Mouse (Mus musculus): ENCODE measurements around the gene Zfp524.
"Not testable (repeated sequence)": the region's sequence is repeated elsewhere in the genome, so short reads cannot be mapped to it uniquely, and the experiment has no call there.

Gene Zfp524

DNA sequence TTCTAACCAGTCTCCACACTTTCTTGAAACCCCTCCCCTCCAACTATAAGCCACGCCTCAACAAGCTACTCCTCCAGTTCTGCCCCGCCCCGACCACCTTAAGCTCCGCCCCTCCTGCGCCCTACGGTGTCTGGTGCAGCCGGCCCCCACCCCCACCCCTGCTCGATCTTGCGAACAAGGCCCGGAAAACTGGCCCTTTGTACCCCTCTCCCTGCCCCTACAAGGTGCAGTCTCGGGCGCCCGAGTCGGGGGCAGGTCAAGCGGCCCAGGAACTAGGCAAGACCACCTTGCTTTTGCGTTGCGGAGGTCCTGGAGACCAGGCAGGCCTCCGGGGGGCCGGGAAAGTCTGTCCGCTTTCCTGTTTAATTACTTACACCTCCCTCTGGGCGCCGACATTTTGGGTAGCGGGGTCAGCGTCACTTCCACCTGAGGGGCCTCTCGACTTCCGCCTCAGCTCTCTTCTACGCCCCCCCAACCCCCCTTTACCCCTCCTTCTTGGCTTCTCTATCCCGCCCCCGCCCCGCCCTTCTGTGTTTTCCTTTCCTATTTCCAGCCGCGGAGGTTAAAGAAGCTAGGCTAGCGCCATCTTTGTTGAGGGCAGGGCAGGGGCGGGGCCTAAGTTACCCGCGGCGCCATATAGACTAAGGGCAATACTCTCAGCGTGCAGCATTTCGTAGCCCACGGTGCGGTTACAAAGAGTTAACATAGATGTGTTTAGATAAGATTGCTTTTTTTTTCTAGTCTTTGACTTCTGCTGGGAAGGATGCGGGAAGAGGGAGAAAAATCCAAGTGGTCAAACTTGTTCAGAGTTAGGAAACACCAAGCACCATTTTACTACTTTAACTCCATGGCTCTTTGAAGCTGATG, at the start of gene Zfp524, which contains the start of gene Fiz1:
TSS of gene Zfp524 (plus strand) at position 165 of the 867 bp plus-strand sequence.
TSS of gene Fiz1 (minus strand) at position 447 of the 867 bp plus-strand sequence.
- DNase-seq (ENCODE audit: low spot score in 2 of 2) = peak; percentile 95 to 97

DNA sequence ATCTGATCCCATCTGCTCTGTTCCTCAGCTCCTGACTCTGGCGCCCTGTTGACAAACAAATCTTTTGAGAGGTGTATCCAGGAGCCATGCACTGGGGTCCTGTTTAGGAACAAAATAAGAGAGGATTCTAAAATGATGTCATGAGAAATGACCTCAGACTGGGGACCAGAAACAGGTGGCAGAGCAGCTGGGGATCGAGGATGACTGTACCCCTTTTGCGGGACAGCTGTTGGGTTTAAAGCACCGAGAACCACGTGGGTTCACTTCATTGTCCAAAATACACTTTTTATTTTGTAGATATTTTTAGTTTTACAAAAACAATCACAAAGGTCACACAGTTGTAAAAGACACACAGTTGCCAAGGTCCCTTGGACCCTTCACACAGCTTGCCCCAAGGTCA, 49.2 kb upstream of the Zfp524 start:
- DNase-seq (ENCODE audit: low spot score in 2 of 2) = no peak

DNA sequence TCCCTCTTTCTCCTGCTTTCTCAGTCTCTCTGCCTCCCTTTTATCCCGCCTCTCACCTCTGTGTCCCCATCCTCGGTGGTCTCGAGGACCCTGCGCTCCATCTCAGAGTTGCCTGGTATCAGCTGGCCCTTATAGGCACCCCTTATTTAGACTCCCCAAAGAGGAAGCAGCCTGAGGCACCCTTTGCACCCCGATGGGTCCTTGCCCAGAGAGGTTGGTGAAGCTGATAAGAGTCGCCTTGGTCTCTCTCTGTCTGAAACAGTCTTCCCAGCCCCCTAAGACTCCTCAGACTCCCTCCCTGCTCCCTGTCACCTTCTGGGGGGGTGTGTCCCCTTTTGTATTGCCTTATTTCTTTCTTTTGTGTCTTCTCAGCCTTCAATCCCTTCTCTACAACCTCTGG, 43.1 kb upstream of the Zfp524 start, which contains the start of gene Sbk3:
TSS of gene Sbk3 (minus strand) at position 101 of the 400 bp plus-strand sequence.
- DNase-seq (ENCODE audit: low spot score in 2 of 2) = no peak

DNA sequence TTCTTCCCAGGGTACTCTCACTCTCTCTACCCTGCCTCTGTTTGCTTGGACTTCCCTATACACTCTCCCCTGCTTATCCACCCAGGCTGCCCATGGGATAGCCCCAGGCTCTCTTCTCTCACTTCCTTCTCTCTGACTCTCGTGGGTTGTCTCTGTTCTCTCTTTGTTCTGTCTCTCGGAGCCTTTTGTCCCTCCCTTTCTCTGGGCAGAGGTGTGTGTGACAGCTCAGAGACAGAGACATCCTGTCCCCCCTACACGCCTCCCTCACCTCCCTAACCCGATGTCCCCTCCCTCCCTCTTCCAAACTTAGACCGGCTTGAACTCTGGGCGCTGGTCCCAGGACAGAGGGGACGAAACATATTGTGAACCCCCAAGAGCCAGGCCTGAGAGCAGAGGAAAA, 42.5 kb upstream of the Zfp524 start:
- DNase-seq (ENCODE audit: low spot score in 2 of 2) = no peak

DNA sequence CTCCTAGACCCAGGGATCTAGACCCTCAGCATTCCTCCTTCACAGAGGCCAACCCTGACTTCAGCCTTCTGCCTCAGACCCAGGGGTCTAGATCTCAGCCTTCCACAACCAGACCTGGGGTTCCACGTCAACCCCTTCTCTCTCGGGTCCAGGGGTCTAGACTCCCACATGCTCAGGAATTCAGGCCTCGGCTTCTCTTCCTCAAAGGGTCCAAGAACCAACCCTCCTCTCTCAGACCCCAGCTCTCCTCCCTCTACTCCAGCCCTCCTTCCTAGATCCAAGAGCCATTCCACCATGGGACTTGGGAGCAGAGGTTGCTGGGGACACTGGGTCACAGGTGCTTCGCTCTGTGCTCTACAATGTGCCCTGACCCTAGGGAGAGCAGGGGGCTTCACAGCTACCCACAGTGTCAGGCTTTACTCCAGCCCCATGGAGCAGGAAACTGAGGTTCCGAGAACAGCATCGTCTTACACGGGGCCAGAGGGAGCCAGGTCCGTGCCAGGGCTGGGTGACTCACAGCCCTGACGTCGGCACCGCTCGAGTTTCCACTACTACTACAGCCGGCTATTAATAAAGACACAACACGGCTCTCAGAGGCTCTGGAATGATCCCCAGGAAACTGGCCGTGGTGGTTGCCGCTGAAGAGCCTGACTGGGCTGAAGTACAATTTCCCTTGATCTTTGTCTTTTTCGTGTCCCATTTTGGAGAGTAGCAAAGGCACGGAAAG, 41.7 kb upstream of the Zfp524 start:
- DNase-seq (ENCODE audit: low spot score in 2 of 2) = no peak

DNA sequence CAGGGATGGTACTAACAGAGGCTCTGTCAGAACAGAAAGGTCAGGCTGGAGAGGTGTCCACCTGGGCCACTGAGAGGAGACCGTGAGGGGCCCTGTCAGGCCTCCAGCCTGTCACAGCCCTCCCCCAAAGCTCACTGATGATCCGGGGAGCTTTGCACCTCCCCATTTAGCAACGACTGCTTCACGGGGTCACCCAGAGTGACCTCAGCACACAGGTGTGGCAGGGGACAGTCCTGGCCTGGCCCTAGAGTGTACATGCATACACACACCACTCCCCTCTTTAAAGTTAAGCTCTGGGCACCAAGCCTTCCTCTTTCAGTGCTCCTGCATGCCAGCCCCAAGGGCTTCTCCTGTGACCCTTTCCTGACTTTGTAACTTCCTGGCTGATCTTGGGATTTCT, 38.8 kb upstream of the Zfp524 start:
- DNase-seq (ENCODE audit: low spot score in 2 of 2) = no peak

DNA sequence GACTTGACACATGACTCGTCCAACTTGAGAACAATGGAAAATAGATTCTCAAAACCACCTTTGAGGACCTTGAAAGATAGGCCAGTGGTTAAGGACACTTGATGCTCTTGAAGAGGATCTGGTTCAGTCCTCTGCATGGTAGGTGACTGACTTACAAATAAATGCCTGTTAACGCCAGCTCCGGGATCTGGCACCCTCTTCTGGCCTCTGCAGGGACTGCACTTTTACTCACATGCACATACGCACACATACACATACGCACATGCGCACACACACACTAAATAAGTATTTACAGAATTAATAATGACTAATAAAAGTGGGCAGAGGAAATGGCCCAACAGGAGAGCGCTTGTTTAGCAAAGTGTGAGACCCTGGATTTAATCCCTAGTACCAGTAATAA, 37.4 kb upstream of the Zfp524 start:
- DNase-seq (ENCODE audit: low spot score in 2 of 2) = no peak

DNA sequence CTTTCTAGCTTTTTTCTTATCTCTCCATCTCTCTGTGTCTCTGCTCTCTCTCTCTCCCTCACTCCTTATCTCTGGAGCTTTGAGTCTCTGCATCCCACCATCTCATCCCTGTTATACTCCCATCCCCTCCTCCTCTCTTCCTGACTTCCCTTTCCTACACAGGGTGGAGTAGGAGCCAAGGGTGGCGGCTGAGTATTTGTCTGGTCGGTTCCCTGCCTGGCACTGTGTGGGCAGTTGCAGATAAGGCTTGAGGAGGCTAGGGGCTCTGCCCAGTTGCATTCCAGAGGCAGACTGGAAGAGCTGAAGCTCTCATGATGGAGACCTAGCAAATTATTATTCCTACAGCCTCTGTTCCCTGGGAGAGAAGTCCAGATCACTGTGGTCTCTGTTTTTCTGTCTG, 26.0 kb upstream of the Zfp524 start:
- no peak for DNase-seq (ENCODE audit: low spot score in 2 of 2)

DNA sequence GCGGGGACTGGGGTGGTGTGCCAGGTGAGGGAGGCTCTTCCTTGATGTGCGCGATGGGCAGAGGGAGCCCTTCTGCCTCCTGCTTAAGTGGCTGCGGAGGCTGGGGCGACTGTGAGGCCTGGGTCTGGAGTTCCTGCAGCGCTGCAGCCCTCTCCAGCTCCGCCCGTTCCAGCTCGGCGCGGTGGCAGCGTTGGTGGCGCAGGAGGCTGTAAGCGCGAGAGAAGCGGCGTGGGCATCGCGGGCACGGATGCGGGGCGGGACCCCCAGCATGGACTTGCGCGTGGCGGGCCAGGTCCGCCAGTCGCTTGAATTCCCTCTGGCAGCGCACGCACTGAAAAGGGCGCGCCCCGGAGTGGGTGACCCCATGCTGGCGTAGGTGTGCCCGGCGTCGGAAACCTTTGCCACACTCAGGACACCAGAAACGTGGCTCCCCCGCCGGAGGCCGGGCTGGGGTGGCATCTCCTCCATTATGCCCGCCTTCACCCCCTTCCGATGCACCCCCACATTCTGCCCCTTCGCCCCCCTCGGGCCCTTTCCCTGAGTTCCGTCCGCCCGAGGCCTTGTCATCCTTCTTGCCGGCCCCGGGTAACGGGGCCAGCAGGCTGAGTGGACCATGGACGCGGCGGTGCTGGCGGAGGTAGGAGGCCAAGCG, 20.7 kb upstream of the Zfp524 start:
- no peak for DNase-seq (ENCODE audit: low spot score in 2 of 2)

DNA sequence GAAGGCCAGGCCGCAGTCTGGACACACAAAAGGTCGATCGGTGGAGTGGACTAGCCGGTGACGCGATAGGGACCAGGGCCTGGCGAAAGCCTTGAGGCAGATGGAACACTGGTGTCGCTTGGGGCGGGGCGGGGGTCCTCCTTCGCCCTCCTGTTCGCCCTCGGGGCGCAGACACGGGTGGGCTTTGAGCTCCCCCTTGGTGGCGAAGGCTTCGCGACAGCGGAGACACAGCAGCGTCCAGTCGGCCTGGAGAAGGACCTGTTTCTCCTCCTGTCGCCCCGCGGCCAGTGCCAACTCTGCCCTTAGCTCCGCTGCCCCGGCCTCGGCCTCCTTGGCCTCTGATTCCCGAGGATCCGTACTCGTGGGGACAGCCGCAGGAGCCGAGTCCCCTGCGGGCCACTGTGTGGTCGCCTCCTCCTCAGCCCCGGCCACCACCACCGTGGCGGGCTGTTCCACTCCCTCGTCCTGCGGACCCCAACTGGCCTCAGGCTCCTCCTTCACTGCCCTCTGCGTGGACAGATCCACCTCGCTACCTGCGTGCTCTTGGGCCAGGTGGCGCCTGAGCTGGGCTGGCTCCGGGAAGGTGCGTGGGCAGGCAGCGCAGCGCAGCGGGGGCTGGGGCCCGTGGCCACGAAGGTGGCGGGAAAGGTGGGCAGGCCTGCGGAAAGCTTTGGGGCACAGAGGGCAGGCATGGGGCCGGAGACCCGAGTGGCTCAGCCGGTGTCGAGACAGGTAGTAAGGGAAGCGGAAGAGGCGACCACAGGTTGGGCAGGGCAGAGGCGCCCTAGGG, 20.0 kb upstream of the Zfp524 start:
- DNase-seq (ENCODE audit: low spot score in 2 of 2) = no peak

DNA sequence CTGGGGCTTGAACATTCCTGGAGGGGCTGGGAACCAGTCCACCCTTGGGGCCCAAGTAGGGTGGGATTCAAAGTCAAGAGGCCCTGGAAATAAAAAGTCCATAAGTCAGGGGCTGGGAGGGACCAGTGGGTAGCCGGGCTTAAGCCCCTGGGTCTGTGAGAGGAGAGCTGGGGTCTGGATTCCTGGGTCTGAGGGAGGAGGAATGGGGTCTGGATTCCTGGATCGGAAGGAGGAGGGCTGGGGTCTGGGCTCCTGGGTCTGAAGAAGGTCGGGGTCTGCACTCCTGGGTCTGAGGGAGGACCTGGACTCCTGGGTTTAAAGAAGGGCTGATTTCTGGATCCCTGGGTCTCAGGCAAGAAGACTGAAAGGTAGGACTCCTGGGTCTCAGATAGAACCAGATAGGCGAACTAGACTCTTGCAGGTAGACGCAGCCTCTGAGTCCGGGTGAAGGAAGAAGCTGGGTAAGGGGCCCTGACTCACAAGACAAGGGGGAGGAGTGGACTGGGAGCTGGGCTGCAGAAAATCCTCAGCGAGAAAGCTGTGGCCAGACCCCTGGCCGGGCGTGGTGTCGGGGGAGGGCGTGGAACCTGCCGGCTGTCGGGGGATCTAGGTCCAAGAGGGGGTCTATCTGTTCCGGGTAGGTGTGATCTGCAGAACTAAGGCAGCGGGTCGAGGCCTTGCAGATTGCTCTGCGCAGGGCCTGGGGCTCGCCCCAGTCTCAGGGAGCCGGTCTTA, 18.8 kb upstream of the Zfp524 start:
- DNase-seq (ENCODE audit: low spot score in 2 of 2) = no peak

DNA sequence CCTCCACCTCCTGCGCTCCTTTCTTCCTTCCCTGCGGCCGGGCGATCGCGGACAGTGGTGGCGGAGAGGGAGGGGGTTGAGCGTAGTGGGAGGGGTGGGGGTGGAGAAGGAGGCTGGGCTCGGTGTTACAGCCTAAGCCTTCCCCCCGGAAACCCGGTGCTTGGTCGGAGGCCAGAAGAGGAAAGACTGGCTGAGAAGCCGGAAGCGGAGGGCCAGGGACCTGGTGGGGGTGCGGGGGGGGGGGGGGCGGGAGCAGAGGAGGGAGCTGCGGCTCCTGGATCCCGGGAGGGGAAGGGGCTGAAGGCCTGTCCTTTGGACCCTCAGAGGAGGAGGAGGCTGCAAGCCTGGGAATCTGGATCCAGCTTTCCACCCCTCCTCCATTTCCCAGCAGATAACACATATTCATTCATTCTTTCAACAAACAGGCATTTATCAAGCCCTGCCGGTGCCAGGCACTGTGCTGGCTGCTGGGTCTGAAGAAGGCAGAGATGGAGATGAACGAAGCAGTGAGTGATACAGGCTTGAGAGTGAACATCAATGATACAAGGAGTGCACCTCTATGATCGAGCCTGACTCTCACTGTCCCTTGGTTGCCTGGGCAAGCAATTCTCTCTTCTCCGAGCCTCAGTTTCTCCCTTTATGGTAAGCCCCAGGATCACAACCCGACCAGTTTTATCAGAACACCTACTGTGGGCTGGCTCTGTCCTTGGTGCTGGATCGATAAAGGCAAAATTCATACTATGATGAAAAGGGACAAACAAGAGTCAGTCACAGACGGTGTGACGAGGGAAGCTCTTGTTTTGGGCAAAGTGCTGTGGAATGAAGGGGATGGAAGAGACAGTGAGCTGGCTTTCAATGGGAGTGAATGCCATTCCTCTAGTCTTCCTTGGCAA, 18.0 kb upstream of the Zfp524 start, which contains the start of gene Zfp579:
TSS of gene Zfp579 (minus strand) at position 156 of the 893 bp plus-strand sequence.
- DNase-seq (ENCODE audit: low spot score in 2 of 2) = peak; percentile 47 to 73

DNA sequence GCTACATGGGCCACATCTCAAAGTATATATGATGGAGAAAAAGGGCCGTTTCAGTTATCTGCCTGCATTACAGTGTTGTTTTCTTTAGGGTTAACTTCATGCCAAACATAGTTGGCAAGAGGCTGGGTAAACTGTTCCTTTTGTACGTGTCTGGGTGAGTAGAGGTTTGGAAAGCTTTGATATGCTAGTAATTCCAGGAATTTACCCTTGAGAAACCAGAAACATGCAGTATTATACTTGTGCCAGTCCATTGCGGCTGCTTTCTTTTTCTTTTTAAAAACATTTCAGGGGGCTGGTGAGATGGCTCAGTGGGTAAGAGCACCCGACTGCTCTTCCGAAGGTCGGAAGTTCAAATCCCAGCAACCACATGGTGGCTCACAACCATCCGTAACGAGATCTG, 17.3 kb upstream of the Zfp524 start:
- DNase-seq (ENCODE audit: low spot score in 2 of 2) = no peak

DNA sequence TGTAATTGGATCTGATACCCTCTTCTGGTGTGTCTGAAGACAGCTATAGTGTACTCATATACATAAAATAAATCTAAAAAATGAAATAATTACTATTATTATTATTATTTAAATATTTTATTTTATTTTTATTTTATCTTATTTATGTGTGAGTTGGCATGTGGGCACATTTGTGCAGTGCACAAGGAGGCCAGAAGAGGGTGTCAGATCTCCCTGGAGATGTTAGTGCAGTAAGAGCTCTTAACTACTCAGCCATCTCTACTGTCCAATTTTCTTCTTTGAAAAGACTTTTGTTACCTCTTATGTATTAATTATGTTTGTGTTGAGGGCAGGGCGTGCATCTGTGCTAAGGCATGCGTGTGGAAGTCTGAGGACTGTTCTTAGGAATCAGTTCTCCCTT, 14.3 kb upstream of the Zfp524 start:
- DNase-seq (ENCODE audit: low spot score in 2 of 2) = no peak

DNA sequence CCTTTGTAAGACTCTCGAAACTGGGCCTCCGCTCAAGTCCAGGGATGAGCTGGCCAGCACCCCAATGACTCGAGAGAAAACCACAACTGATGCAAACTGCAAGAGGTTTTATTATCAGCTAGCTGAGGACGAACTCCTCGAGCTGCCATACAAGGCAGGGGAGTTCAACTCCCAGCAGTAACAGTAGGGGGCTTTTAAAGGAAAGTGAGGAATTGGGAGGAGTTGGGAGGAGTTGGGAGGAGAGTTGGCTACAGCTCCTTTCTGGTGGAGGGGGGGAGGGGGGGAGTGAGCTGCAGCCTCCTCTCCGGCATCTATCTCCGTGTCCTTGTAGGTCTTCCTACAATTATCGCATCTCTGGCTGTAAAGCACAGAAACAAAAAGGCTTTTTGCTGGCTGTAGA, 11.3 kb upstream of the Zfp524 start:
- not testable (repeated sequence) for DNase-seq (ENCODE audit: low spot score in 2 of 2)

DNA sequence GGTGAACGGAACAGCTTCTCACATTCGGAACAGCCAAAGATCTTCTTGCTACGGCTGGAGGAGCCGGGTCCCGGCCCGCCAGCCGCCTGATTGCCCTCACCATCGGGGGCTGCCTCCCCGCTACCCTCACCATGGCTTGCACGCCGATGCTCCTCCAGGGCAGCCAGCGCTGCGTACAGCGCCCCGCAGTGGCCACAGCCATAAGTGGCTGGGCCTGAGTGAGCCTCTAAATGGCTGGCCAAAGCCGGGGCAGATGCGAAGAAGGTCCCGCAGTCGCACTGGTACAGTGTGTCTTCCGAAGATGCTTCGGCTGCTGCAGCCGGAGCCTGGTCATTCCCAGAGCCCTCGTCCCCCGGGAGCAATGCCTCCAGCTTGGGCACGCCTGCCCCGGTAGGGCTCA, 6.0 kb upstream of the Zfp524 start:
- DNase-seq (ENCODE audit: low spot score in 2 of 2) = no peak

DNA sequence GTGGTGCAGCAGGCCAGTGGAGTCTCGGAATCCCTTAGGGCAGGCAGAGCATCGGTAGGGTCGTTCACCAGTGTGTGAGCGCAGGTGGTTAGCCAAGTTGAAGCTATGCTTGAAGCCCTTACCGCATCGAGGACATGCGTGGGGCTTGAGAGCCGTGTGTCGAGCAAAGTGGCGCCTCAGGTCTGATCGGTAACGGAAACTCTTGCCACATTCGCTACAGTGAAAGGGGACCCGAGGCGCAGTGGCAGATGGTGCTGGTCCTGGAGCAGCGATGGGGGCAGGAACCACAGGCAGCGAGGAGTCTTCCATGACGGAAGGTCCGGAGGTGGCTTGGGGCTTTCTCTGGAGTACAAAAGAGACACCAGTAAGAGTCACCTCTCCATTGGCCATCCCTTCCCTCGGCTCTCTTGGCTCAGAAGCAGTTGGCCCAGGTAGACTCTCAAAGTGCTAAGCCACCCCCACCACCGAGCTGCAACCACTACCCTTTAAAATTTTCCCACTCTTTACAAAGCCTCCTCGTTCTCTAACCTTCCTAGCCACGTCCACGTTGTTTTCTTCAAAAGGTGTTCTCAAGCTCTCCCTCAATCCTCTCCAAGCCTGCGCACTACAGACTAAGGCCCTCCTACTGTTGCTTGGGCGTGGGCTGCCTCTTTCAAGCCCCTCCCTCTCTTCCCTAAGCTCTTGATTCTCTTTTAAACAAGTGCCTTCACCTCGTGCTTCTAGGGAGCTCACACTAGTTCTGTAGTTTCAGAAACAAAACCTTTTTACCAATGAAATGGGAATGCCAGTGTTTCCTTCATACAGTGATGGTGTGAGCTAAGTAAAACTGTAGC, 1.3 kb upstream of the Zfp524 start:
- no peak for DNase-seq (ENCODE audit: low spot score in 2 of 2)

DNA sequence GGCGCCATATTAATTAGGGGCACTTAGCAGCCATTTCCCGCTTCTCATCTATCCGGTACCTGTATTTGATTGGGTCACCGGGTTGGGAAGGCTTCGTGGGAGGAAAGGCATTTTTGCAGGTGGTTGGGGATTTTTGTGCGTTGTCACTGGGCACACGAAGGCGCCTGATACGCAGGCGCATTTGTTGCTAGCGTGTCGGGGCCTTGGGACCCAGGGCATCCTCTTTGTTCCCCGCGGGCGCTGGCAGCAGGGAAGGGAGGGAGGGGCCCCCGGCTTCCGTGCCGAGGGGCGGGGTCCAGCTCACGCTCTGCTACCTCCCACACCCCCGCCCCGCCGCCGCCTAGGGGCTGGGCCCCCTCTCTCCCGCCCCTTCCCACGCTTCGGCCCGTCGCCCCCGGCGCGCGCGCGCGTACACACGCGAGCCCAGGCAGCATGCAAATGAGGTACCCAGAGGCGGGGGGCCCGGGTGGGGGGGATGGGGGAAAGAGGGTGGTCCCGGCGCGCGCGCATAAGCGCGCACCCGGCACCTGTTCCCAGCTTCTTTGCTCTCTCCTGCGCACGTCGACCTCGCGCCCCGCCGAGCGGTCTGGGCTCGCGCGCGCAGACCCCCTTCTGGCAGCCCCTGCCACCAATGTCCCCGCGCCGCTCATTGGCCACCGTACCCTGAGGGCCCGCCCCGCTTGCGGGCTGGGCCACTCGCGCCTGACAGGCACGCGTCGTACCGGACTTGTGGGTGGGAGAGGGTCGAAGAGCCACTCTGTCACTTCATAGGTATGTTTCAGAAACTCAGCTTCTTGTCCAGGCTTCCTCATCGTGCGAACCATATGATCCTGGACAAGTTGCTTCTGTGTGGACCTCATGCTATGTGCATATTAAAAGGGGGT, 1.1 kb downstream of the Zfp524 start, which contains the start of gene Gm44973:
TSS of gene Gm44973 (plus strand) at position 379 of the 884 bp plus-strand sequence.
- DNase-seq (ENCODE audit: low spot score in 2 of 2) = peak; percentile 81

All from spleen, postnatal 14 days (tissue).